Mouse (Mus musculus) Patski (cell line): ENCODE data around the gene 1700042G07Rik. TPM values are rescaled to one million over a fixed set of nuclear protein-coding genes. Genes with fewer than 3 reads are reported as not detected.

Source experiments
- ATAC-seq: fragments of 100-300 bp; one replicate; pipeline ENCODE4 v1.8.0; 2021
- CTCF ChIA-PET: fragments of 350-600 bp; sonication (Branson Sonifier 250); formaldehyde crosslinking; loops from one replicate; lab custom pipeline; 2022; ENCODE audit warnings: inconsistent platforms; lab: Charles Lee
- POLR2A ChIA-PET: fragments of 350-600 bp; sonication (Branson Sonifier 250); formaldehyde crosslinking; loops from one replicate; lab custom pipeline; 2022; ENCODE audit warnings: antibody characterized with exemption, inconsistent platforms; lab: Charles Lee
- DNase-seq: peaks from one replicate; pipeline ENCODE4 v3.0.0-alpha.2; 2011; ENCODE audit warnings: low read depth, low spot score
- H3K27me3 ChIP-seq: fragments of 371-371 bp; one replicate; pipeline ENCODE4 v1.5.1; 2021
- CTCF ChIP-seq: fragments of 100-300 bp; IDR thresholded peaks from one replicate; pipeline ENCODE4 v1.5.1; 2021
- in situ Hi-C: fragments of 300-500 bp; cut with MboI; formaldehyde crosslinking; loops from 3 replicates; pipeline ENCODE4 v1.11.1; 2018; ENCODE audit warnings: low pct_unique_long_range_greater_than_20kb, mixed read lengths
- polyA plus RNA-seq: library from polyadenylated mRNA; unstranded; gene quantifications from one replicate; pipeline ENCODE4 v1.2.3, GENCODE M21; 2021

Gene 1700042G07Rik
- polyA plus RNA-seq, 1 experiment from 2014 or later: not detected

- CTCF ChIA-PET: interaction anchor here (1.4 kb wide), 1 partner anchor 10 kb away, joined by 3 read pairs; no protein-coding TSS in a partner anchor
- POLR2A ChIA-PET: interaction anchor here (0.6 kb wide), 1 partner anchor 44 kb away, joined by 5 read pairs; no protein-coding TSS in a partner anchor
- ATAC-seq: no peak
- in situ Hi-C loops: no loop called here
- DNase-seq: no peak
- H3K27me3 ChIP-seq: no peaks in the 10 kb centered on the region
- no peak for TF ChIP-seq CTCF
Observed at GRCm38 (mm10) chr4:116221996-116222842, 49.0 kb downstream of the 1700042G07Rik start.

GRCm38 (mm10) chr4:116222843-116223119, 49.6 kb downstream of the 1700042G07Rik start:
- H3K27me3 ChIP-seq: no peaks in the 10 kb centered on the region
- ATAC-seq (no peak), DNase-seq (no peak)
- TF ChIP-seq CTCF: no peak
- CTCF ChIA-PET: no interaction called here
- POLR2A ChIA-PET: no interaction called here
- in situ Hi-C loops: no loop called here

Other genes starting within 250 kb of the 1700042G07Rik start
- not detected for gene Dmbx1, start 233.4 kb upstream of the 1700042G07Rik start, polyA plus RNA-seq
- 3.4 TPM for gene Faah, start 155.4 kb upstream of the 1700042G07Rik start, polyA plus RNA-seq
- 7.2 TPM for gene Nsun4, start 119.5 kb upstream of the 1700042G07Rik start, polyA plus RNA-seq
- 441 TPM for gene Uqcrh, start 98.3 kb upstream of the 1700042G07Rik start, polyA plus RNA-seq
- 58.3 TPM for gene Lrrc41, start 98.1 kb upstream of the 1700042G07Rik start, polyA plus RNA-seq
- gene Rad54l, start 49.7 kb upstream of the 1700042G07Rik start, polyA plus RNA-seq: 5.6 TPM
- gene Pomgnt1, start 49.5 kb upstream of the 1700042G07Rik start, polyA plus RNA-seq: 57.6 TPM
- gene Lurap1, start 22.0 kb upstream of the 1700042G07Rik start, polyA plus RNA-seq: 8.3 TPM
- 0.06 TPM for gene Tspan1, start 5.8 kb upstream of the 1700042G07Rik start, polyA plus RNA-seq
- not detected for gene Gm49337, start within 50 bp of the 1700042G07Rik start, polyA plus RNA-seq
- 15.6 TPM for gene Pik3r3, start 48.2 kb downstream of the 1700042G07Rik start, polyA plus RNA-seq